Mouse (Mus musculus): ENCODE measurements at regions not wholly inside any gene's neighbourhood (a gene's known extent, or its start where the extent isn't known, plus 50 kb on each side); places are given as distances from the start of the nearest gene placed in this dataset.

GRCm38 (mm10) chr1:4615286-4615685 is 192.4 kb upstream of the Gm37988 start:
- 74% methylated on average over 1 of the region's 1 CpGs for WGBS
- DNase-seq = no peak
- no peak for TF ChIP-seq POLR2A (IDR thresholded peaks at IDR 0.05; ENCODE audit: insufficient read depth, low read depth, low read length)

GRCm38 (mm10) chr1:4617479-4617878 is 190.2 kb upstream of the Gm37988 start:
- DNase-seq = peak in 1 of 2 experiments; percentile 23
- Histone ChIP-seq H3K9ac (ENCODE audit: low read depth, low read length) (peak overlapping the region; percentile 34; the same call in 1 of the 2 replicates), H3K27me3 (ENCODE audit: control insufficient read depth, insufficient read depth, low read length) (no peaks in the 10 kb centered on the region), H3K79me2 (replicated peaks; ENCODE audit: control insufficient read depth, insufficient read depth, low read length) (no peaks in the 10 kb centered on the region), H3K4me3 (no peak overlapping the region), H3K4me1 (ENCODE audit: control insufficient read depth, insufficient read depth, low read length) (peaks cover 3% of the 10 kb centered on the region), H3K36me3 (ENCODE audit: control insufficient read depth, insufficient read depth, low read length) (peaks cover 2% of the 10 kb centered on the region), H3K27ac (peak overlapping the region; percentile 26; the same call in 1 of the 2 replicates)
- WGBS = 17% methylated on average over 10 of the region's 10 CpGs
- TF ChIP-seq POLR2A (IDR thresholded peaks at IDR 0.05; ENCODE audit: insufficient read depth, low read depth, low read length) (no peak), EP300 (IDR thresholded peaks at IDR 0.05; ENCODE audit: insufficient read depth, low read depth, low read length) (no peak), CTCF (IDR thresholded peaks at IDR 0.05) (no peak)
- intact Hi-C loops (cut with DNase I) = loop anchor here (1.0 to 5.0 kb wide), 3 partner anchors 46 to 150 kb away; no protein-coding TSS in a partner anchor

More at GRCm38 (mm10) chr1:4615286-4615685, 192.4 kb upstream of the Gm37988 start:
- peaks cover 2% of the 10 kb centered on the region for H3K36me3 ChIP-seq (ENCODE audit: control insufficient read depth, insufficient read depth, low read length)
- H3K79me2 ChIP-seq (replicated peaks; ENCODE audit: control insufficient read depth, insufficient read depth, low read length) = no peaks in the 10 kb centered on the region
- H3K27ac ChIP-seq = no peak overlapping the region
- H3K4me1 ChIP-seq (ENCODE audit: control insufficient read depth, insufficient read depth, low read length) = peaks cover 3% of the 10 kb centered on the region
- H3K9ac ChIP-seq (ENCODE audit: low read depth, low read length) = no peak overlapping the region
- no peak overlapping the region for H3K4me3 ChIP-seq
- intact Hi-C loops (cut with DNase I) = loop anchor here (5.0 kb wide), 2 partner anchors 123 to 152 kb away; no protein-coding TSS in a partner anchor
- no peaks in the 10 kb centered on the region for H3K27me3 ChIP-seq (ENCODE audit: control insufficient read depth, insufficient read depth, low read length)

GRCm38 (mm10) chr1:4622408-4622807 is 185.3 kb upstream of the Gm37988 start:
- peaks cover 8% of the 10 kb centered on the region for H3K4me1 ChIP-seq (ENCODE audit: control insufficient read depth, insufficient read depth, low read length)
- no peak overlapping the region for H3K9ac ChIP-seq (ENCODE audit: low read depth, low read length)
- no peak for TF ChIP-seq CTCF (IDR thresholded peaks at IDR 0.05)
- TF ChIP-seq POLR2A (IDR thresholded peaks at IDR 0.05; ENCODE audit: insufficient read depth, low read depth, low read length) = no peak
- no peak for TF ChIP-seq EP300 (IDR thresholded peaks at IDR 0.05; ENCODE audit: insufficient read depth, low read depth, low read length)
- peaks cover 2% of the 10 kb centered on the region for H3K36me3 ChIP-seq (ENCODE audit: control insufficient read depth, insufficient read depth, low read length)
- no peaks in the 10 kb centered on the region for H3K27me3 ChIP-seq (ENCODE audit: control insufficient read depth, insufficient read depth, low read length)
- no peaks in the 10 kb centered on the region for H3K79me2 ChIP-seq (replicated peaks; ENCODE audit: control insufficient read depth, insufficient read depth, low read length)
- peak in 1 of 2 experiments; percentile 16 for DNase-seq
- intact Hi-C loops (cut with DNase I) = loop anchor here (5.0 kb wide), 2 partner anchors 50 to 105 kb away; no protein-coding TSS in a partner anchor
- H3K4me3 ChIP-seq = no peak overlapping the region
- WGBS = 21% methylated on average over 5 of the region's 5 CpGs
- peak overlapping the region; percentile 51 for H3K27ac ChIP-seq

- DNase-seq = peak in 1 of 2 experiments; percentile 22
- TF ChIP-seq CTCF (IDR thresholded peaks at IDR 0.05) (no peak), POLR2A (IDR thresholded peaks at IDR 0.05; ENCODE audit: insufficient read depth, low read depth, low read length) (no peak), EP300 (IDR thresholded peaks at IDR 0.05; ENCODE audit: insufficient read depth, low read depth, low read length) (no peak)
- Histone ChIP-seq H3K27ac (peak overlapping the region; percentile 51), H3K4me1 (ENCODE audit: control insufficient read depth, insufficient read depth, low read length) (peaks cover 6% of the 10 kb centered on the region), H3K27me3 (ENCODE audit: control insufficient read depth, insufficient read depth, low read length) (no peaks in the 10 kb centered on the region), H3K79me2 (replicated peaks; ENCODE audit: control insufficient read depth, insufficient read depth, low read length) (no peaks in the 10 kb centered on the region), H3K9ac (ENCODE audit: low read depth, low read length) (0 out of 2 replicates have a peak overlapping the region, but pooled peaks have one; percentile 30), H3K4me3 (no peak overlapping the region), H3K36me3 (ENCODE audit: control insufficient read depth, insufficient read depth, low read length) (no peaks in the 10 kb centered on the region)
- 0% methylated on average over 2 of the region's 2 CpGs for WGBS
- intact Hi-C loops (cut with DNase I) = loop anchor here (5.0 kb wide), 2 partner anchors 49 to 106 kb away; no protein-coding TSS in a partner anchor
These were observed 184.4 kb upstream of the Gm37988 start for GRCm38 (mm10) chr1:4623268-4623667.

- Histone ChIP-seq H3K4me3 (no peak overlapping the region), H3K27me3 (ENCODE audit: control insufficient read depth, insufficient read depth, low read length) (no peaks in the 10 kb centered on the region), H3K9ac (ENCODE audit: low read depth, low read length) (no peak overlapping the region), H3K36me3 (ENCODE audit: control insufficient read depth, insufficient read depth, low read length) (no peaks in the 10 kb centered on the region), H3K79me2 (replicated peaks; ENCODE audit: control insufficient read depth, insufficient read depth, low read length) (no peaks in the 10 kb centered on the region), H3K4me1 (ENCODE audit: control insufficient read depth, insufficient read depth, low read length) (peaks cover 3% of the 10 kb centered on the region), H3K27ac (peak overlapping the region; percentile 47)
- TF ChIP-seq POLR2A (IDR thresholded peaks at IDR 0.05; ENCODE audit: insufficient read depth, low read depth, low read length) (no peak), CTCF (IDR thresholded peaks at IDR 0.05) (no peak), EP300 (IDR thresholded peaks at IDR 0.05; ENCODE audit: insufficient read depth, low read depth, low read length) (0 out of 2 replicates have a peak, but pooled peaks have one; percentile 28)
- intact Hi-C loops (cut with DNase I) = loop anchor here (2.0 to 10.0 kb wide), 4 partner anchors 29 to 161 kb away; no protein-coding TSS in a partner anchor
- WGBS = 15% methylated on average over 7 of the region's 7 CpGs
- peak; percentile 43 to 53 for DNase-seq
These were observed 153.8 kb upstream of the Gm37988 start for GRCm38 (mm10) chr1:4653937-4654336.

- Histone ChIP-seq H3K4me1 (ENCODE audit: control insufficient read depth, insufficient read depth, low read length) (peaks cover 3% of the 10 kb centered on the region), H3K27me3 (ENCODE audit: control insufficient read depth, insufficient read depth, low read length) (no peaks in the 10 kb centered on the region), H3K9ac (ENCODE audit: low read depth, low read length) (no peak overlapping the region), H3K36me3 (ENCODE audit: control insufficient read depth, insufficient read depth, low read length) (no peaks in the 10 kb centered on the region), H3K79me2 (replicated peaks; ENCODE audit: control insufficient read depth, insufficient read depth, low read length) (no peaks in the 10 kb centered on the region), H3K4me3 (no peak overlapping the region), H3K27ac (peak overlapping the region; percentile 47)
- no peak for DNase-seq
- intact Hi-C loops (cut with DNase I) = loop anchor here (1.0 to 10.0 kb wide), 6 partner anchors 30 to 162 kb away; no protein-coding TSS in a partner anchor
- TF ChIP-seq EP300 (IDR thresholded peaks at IDR 0.05; ENCODE audit: insufficient read depth, low read depth, low read length) = no peak
- no peak for TF ChIP-seq CTCF (IDR thresholded peaks at IDR 0.05)
- TF ChIP-seq POLR2A (IDR thresholded peaks at IDR 0.05; ENCODE audit: insufficient read depth, low read depth, low read length) = no peak
These were observed 152.4 kb upstream of the Gm37988 start for GRCm38 (mm10) chr1:4655252-4655651.

Measured in heart, adult 2 months (tissue).